Mouse (Mus musculus) adrenal gland, adult (tissue): ENCODE measurements around the gene 6820408C15Rik.
A peak's percentile ranks its signal among the peaks of the same experiment; 100 is the strongest.
"Not testable (repeated sequence)": the region's sequence is repeated elsewhere in the genome, so short reads cannot be mapped to it uniquely, and the experiment has no call there.

Experiments
- DNase-seq, 2 experiments: peaks; one replicate each; pipeline ENCODE4 v3.0.0; 2022 to 2023; ENCODE audit warnings: low spot score in 1 of 2; ENCODE audit not compliant: inconsistent age in 2 of 2

Gene 6820408C15Rik

GRCm38 (mm10) chr2:152410971-152411371 is 4.4 kb upstream of the 6820408C15Rik start:
- peak; percentile 60 to 76 for DNase-seq

GRCm38 (mm10) chr2:152411471-152411870 is 3.9 kb upstream of the 6820408C15Rik start:
- DNase-seq, result peak; percentile 6 to 44

GRCm38 (mm10) chr2:152412526-152413157 is 2.7 kb upstream of the 6820408C15Rik start:
- peak; percentile 19 to 55 for DNase-seq

- peak; percentile 43 to 50 for DNase-seq
These were observed 2.1 kb upstream of the 6820408C15Rik start for GRCm38 (mm10) chr2:152413158-152413764.

- peak; percentile 48 to 80 for DNase-seq
These were observed 1.4 kb upstream of the 6820408C15Rik start for GRCm38 (mm10) chr2:152413765-152414584.

- peak; percentile 91 to 97 for DNase-seq
These were observed 709 bp upstream of the 6820408C15Rik start, which contains the start of gene Zcchc3 for GRCm38 (mm10) chr2:152414591-152415165. Zcchc3 (minus strand) TSS chr2:152415027.

- DNase-seq, result peak in 1 of 2 experiments; percentile 7
These were observed 399 bp downstream of the 6820408C15Rik start for GRCm38 (mm10) chr2:152415786-152416185.

GRCm38 (mm10) chr2:152427493-152427892 is 12.1 kb downstream of the 6820408C15Rik start:
- peak; percentile 38 to 69 for DNase-seq

- DNase-seq, result not testable (repeated sequence)
These were observed 13.1 kb downstream of the 6820408C15Rik start for GRCm38 (mm10) chr2:152428481-152428880.

- peak in 1 of 2 experiments; percentile 48 for DNase-seq
These were observed 21.1 kb downstream of the 6820408C15Rik start for GRCm38 (mm10) chr2:152436405-152436901.

- DNase-seq, result peak; percentile 91 to 96
These were observed 21.8 kb downstream of the 6820408C15Rik start for GRCm38 (mm10) chr2:152436983-152437860.

GRCm38 (mm10) chr2:152438963-152439362 is 23.6 kb downstream of the 6820408C15Rik start:
- DNase-seq, result no peak

GRCm38 (mm10) chr2:152439833-152440232 is 24.4 kb downstream of the 6820408C15Rik start:
- DNase-seq, result no peak

GRCm38 (mm10) chr2:152442322-152442721 is 26.9 kb downstream of the 6820408C15Rik start:
- DNase-seq, result no peak

- DNase-seq, result no peak
These were observed 27.9 kb downstream of the 6820408C15Rik start for GRCm38 (mm10) chr2:152443281-152443680.

- DNase-seq, result no peak
These were observed 31.3 kb downstream of the 6820408C15Rik start for GRCm38 (mm10) chr2:152446642-152447041.

GRCm38 (mm10) chr2:152447461-152447860 is 32.1 kb downstream of the 6820408C15Rik start:
- peak in 1 of 2 experiments; percentile 66 for DNase-seq

- DNase-seq, result peak; percentile 51 to 86
These were observed 34.9 kb downstream of the 6820408C15Rik start for GRCm38 (mm10) chr2:152450241-152450640.

GRCm38 (mm10) chr2:152452101-152452781 is 36.9 kb downstream of the 6820408C15Rik start:
- no peak for DNase-seq
